Mouse (Mus musculus): Measurements from ENCODE around the gene Asnsd1.
A peak's percentile ranks its signal among the peaks of the same experiment; 100 is the strongest.
"Not testable (repeated sequence)": the region's sequence is repeated elsewhere in the genome, so short reads cannot be mapped to it uniquely, and the experiment has no call there.

Gene Asnsd1

GRCm38 (mm10) chr1:53352327-53353261 lies at the start of gene Asnsd1, which contains the start of the genes Asdurf and Gm28551:
TSS of gene Asnsd1 (minus strand) at chr1:53352752.
TSS of gene Asdurf (minus strand) at chr1:53352619.
TSS of gene Gm28551 (minus strand) at chr1:53352667.
- peak; percentile 96 for DNase-seq (ENCODE audit: low spot score)

DNA sequence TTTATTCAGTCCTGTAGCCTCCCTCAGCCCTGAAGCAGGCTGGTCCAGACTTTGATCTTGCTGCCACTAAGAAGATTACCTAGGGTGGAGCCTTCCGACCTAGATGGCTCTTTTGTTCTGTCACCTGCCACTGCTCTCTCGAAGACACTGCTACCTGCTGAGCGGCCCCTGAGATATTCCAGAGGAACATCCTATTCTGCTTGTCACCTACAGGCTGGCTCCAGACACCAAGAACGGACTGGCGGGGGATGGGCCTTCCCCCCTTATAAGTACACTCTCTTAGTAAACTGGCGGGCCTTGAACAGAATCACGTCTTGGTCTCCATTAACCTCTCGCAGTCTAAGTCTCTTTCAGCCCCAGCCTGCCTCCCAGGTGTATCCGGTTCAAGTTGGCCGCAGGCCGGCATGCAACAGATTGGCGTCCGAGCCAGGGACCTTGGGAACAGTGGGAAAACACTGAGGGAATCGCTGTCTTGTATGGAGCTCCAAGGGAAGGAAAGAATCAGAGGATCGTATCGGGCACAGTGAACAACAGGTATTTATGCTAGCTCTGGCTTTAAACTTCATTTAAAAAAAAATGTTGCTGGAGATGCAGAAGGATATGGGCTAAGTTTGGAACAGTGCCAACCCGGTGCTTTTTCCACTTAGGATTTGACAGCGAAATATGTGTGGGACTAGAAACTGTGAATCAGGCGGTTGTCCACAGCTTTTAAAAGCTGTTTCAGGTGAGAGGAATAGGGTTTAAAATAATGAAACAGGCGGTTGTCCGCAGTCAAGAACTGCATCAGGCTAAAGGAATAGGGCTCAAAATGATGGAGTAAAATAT lies 41.6 kb upstream of the Asnsd1 start:
- peak; percentile 39 for DNase-seq (ENCODE audit: low spot score)

DNA sequence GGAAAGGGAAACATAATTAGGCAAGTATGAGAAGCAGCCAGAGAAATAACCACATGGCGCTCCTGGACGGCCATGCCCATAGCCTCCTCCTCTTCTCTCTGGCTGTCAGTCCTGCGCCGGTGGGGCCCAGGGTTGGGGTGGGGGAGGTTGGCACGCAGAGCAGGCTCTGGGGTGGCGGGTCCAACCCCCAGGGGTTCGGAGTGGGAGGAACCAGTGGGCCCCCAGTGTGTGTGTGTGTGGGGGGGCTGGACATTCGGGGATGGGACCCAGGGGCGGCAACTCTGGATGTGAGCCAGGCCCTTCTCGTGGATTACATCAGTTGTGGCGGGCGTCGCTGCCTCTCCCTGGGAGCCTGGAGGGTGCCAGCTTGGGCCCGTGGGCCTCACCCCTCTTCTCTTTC lies 36.2 kb upstream of the Asnsd1 start:
- DNase-seq (ENCODE audit: low spot score), result peak; percentile 40

- no peak for DNase-seq (ENCODE audit: low spot score)
These were observed 31.6 kb upstream of the Asnsd1 start for GRCm38 (mm10) chr1:53384085-53384688.

GRCm38 (mm10) chr1:53377731-53378130 lies 25.2 kb upstream of the Asnsd1 start:
- no peak for DNase-seq (ENCODE audit: low spot score)

GRCm38 (mm10) chr1:53375965-53376364 lies 23.4 kb upstream of the Asnsd1 start:
- DNase-seq (ENCODE audit: low spot score), result not testable (repeated sequence)

DNA sequence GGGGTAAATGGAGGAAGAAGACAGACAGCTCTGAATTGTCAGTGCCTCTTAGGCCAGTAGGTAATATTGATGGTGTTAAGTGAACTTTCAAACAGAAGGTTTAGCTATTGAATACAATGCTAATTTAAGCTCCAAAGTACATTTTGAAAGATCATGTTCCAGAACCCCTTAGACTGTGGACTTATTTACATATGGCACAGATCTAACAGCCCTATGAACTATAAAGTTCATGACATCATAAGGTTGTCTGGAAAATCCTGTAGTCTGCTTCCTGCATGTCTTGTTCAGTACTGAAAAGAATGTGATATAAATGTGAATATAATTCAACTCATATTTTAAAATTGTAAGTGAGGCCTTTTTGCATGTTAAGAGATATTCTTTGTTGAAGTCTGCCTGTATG lies 6.4 kb upstream of the Asnsd1 start:
- DNase-seq (ENCODE audit: low spot score), result no peak

DNA sequence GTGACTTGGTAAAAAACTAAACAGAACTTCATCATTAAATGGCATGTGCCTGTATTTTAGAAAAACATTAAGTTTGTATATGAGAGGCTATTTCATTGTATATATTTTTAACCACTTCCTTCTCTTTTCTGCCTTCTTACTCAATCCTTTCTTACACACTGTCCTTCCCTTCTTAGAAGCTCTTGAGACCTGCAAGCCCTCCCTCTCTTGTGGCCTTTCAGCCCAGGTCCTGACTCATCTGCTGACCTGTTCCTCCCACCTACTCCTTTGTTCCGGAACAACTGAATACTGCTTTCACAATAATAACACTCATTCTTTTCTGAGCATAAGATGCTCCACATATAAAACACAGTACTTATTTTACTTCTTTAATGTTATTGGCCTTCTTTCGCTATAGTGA lies 11.5 kb downstream of the Asnsd1 start:
- no peak for DNase-seq (ENCODE audit: low spot score)

- DNase-seq (ENCODE audit: low spot score), result not testable (repeated sequence)
These were observed 15.1 kb downstream of the Asnsd1 start for GRCm38 (mm10) chr1:53337403-53337802.

DNA sequence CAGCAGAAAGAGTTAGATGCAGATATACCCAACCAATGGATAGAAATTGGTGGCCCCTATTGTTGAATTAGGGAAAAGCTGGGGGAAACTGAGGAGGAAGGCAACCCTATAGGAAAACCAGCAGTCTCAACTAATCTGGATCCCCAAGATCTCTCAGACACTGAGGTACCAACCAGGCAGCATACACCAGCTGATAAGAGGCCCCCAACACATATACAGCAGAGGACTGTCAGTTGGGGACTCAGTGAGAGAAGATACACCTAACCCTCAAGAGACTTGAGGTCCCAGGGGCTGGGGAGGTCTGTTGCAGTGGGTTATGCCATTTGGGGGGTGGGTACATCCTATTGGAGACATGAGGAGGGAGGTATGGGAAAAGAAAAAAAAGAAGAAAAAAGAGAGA lies 17.1 kb downstream of the Asnsd1 start:
- no peak for DNase-seq (ENCODE audit: low spot score)

- DNase-seq (ENCODE audit: low spot score), result not testable (repeated sequence)
These were observed 19.0 kb downstream of the Asnsd1 start for GRCm38 (mm10) chr1:53333527-53333926.

GRCm38 (mm10) chr1:53324827-53325494 lies 27.6 kb downstream of the Asnsd1 start:
- DNase-seq (ENCODE audit: low spot score), result no peak

DNA sequence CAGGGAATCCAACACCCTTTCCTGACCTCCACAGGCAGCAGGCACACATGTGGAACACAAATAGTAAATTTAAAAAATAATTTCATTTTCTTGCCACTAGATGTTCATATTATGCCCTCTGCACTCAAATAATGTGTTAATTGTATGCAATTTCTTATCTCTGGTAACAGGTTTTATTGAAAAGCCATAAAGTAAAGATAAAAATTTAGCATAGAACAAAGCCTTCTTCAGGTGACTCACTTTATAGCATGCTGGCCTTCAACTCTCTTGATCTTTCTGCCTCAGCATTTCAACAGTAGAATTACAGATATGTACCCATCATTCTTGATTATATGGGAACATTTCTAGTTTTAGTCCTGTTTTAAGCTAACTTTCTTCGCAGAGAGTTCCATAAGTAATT lies 28.3 kb downstream of the Asnsd1 start:
- no peak for DNase-seq (ENCODE audit: low spot score)

GRCm38 (mm10) chr1:53323254-53323653 lies 29.3 kb downstream of the Asnsd1 start:
- DNase-seq (ENCODE audit: low spot score), result no peak

DNA sequence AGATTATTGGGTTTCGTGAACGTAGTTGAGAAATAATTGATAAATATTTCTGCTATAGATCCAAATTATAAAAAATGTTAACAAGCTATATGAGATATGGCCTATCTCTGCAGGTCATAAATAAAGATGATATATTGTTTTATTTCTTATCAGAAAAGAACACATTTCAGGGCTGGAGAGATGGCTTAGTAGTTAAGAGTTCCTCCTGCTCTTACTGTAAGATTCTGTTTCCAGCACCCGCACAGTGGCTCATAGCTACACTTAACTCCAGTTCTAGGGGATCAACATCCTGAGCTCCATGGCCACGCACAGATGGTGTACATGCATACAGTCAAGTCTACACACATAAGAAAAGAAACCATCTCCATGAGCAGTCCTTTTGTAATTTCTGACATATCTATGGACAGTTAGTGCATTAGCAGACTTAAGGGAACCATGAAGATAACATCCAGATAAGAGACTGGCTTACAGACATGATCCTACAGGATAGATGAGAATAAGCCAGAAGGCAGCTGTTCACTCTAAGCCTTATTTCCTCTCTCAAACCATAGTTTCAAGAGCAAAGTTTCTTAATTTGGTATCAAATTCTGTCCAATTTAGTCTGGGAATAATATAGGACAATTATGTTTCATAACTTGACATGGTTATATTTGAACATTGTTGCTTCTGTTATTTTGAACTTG lies 30.7 kb downstream of the Asnsd1 start:
- no peak for DNase-seq (ENCODE audit: low spot score)

DNA sequence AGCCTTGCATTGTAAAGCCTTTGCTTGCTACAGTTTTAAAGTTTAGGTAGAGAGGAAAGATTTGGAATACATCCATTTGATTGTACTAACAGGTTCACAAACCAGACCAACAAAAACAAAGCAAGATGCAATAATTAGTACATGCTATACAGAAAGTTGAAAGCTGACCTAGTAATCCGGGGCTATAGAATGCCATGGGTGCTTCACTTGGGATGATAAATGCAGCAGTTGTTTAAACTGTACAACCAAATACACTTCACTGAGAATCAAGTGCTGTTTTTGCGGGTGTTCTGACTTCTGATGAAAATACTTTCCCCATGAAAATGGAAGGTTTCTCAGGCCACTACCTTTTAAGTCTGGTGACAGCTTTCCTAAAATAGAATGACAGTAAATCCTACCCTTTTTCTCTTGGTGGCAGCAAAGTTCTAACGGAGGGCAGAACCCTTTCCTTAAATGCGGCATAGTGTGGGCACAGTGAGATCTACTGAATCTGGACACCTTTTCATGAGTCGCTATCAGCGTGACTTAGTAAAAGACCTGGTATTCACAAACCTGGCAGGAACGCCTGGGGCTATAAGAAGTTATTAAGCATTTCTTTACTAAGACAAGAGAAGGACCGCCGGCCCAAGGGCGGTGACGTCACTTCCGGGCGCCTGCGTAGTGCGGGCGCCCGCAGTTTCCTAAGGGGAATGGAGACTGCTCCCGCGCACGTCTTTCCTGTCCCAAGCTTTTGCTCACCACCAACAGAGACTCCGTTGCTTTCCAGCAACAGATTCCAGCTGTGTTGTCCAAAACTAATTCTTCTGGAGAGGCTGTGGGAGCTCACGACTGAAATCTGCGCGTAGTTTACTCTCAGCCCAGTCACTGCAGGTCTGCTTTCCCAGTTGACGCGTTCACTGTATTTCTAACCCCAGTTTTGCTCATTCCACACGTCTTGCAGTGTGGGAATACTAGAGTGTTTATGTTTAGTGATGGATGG lies 39.3 kb downstream of the Asnsd1 start, which contains the start of gene Osgepl1:
Osgepl1 (plus strand) TSS at position 636 of the 979 bp plus-strand sequence.
- DNase-seq (ENCODE audit: low spot score), result peak; percentile 90

DNA sequence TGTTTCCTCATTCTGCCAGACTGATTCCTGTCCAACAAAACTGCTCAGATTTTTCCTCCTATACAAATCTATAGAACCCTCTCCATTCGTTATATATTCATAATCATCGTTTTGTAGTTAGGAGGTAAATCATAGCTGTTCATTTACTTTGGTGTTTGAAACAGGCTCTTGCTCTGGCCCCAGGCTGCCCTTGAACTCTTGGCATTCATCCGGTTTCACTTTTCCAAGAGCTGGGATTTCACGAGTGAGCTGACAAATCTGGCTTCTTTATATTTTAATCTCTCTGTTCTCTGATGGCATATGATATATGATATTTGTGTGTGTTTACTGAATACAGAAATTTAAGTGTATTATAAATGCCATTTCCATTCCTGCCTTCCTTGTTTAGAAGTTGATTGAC lies 52.0 kb downstream of the Asnsd1 start:
- DNase-seq (ENCODE audit: low spot score), result no peak

- DNase-seq (ENCODE audit: low spot score), result peak; percentile 94
These were observed 55.8 kb downstream of the Asnsd1 start, which contains the start of the genes Pms1, Ormdl1 and Gm28778 for GRCm38 (mm10) chr1:53296581-53297383. TSS of gene Pms1 (minus strand) at chr1:53297018. TSS of gene Ormdl1 (plus strand) at chr1:53297095. TSS of gene Gm28778 (plus strand) at chr1:53297111.

All from testis, postnatal 10 days (tissue).